Mouse (Mus musculus): ENCODE results near the gene Pnpla5.

GRCm38 (mm10) chr15:84074705-84075185 is 48.2 kb downstream of the Pnpla5 start:
- TF ChIP-seq CTCF (conservative IDR thresholded peaks at IDR 0.05; ENCODE audit: insufficient read depth, insufficient read length, low read depth, low read length) (0 out of 2 replicates have a peak, but pooled peaks have one; percentile 8), POLR2A (IDR thresholded peaks at IDR 0.05; ENCODE audit: low read depth, low read length) (no peak)

Data from kidney, adult 2 months (tissue).